11 mouse cellular contexts compared by ENCODE assay signal in the genomic region with DNA sequence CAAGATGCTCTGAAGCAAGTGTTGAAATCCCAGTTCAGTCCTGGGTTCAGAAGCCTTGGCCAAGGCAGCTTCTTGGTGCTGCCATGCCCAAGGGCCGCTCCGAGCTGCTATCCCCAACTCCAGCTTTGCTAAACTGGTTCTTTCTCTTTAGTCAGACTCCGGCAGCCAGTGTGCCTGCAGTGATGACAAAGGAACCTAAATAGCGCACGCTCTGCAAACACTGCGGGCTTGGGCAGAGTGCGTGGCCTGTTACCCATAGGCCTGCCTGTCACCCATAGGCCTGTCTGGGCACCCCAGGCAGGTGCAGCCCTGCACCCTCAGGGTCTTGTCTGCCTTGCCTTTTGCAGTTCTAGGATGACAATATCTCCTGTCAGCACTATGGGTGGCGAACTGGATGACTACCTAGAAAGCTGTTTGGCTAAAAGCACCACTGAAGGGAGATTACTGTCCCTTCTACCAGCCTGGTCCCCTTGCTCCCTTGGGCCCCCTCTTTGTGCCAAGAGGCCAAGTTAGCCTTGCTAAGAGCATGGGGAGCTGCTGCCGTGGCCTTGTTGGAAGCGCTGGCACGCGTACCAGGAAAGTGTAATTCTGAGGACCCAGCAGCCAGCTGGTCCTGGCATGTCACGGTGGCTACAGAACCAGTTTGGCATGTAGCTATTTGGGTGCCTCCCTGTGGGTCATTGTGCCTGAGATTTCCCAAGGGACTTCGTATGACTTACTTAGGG. TPM values are rescaled to one million over a fixed set of nuclear protein-coding genes. Genes with fewer than 3 reads are reported as not detected.
DNase-seq lines count a peak whose midpoint lies in the region; ATAC-seq lines count a peak whose summit lies in the region.
"Had no signal": no experiment of that assay in that cellular context is flagged by ENCODE, and none has a peak within 500 bp of the region (broad histone marks: within the 10 kb centered on the region; RNA-seq: fewer than 3 reads in every experiment).

No protein-coding gene starts in this region.

- 84% methylated on average over 14 of the region's 14 CpGs for WGBS in heart, embryonic 15.5 days
- WGBS in heart, embryonic 10.5 days, result 87% methylated on average over 14 of the region's 14 CpGs

- no peak overlapping the region for H3K4me3 ChIP-seq in heart, embryonic 15.5 days
- no peak overlapping the region for H3K4me3 ChIP-seq in heart, embryonic 10.5 days
- H3K4me3 ChIP-seq: intestine, embryonic 15.5 days had no signal

- DNase-seq in heart, embryonic 10.5 days (ENCODE audit: low spot score), result no peak
- DNase-seq in ZHBTc4 (ENCODE audit: low read depth, low spot score), result peak; percentile 23
- peak; percentile 56 for DNase-seq in gastrocnemius, postnatal 10 days
- DNase-seq in lung, postnatal 36 days, result peak; percentile 67
- no peak for DNase-seq in natural killer cell, adult 2 months (ENCODE audit: low spot score in 2 of 2)
- DNase-seq in cerebellum, postnatal 36 days, result no peak
- DNase-seq: liver; midbrain, embryonic 14.5 days had no signal

- ATAC-seq in heart, embryonic 15.5 days (replicated peaks; ENCODE audit: insufficient number of reproducible peaks, insufficient read depth, low FRiP score, low read depth), result no peak
- ATAC-seq in granulocyte monocyte progenitor cell, adult 5-6 weeks (replicated peaks; ENCODE audit: poor library complexity, severe bottlenecking), result no peak

- no peaks in the 10 kb centered on the region for H3K36me3 ChIP-seq in heart, embryonic 15.5 days
- H3K36me3 ChIP-seq in heart, embryonic 10.5 days, result no peaks in the 10 kb centered on the region
- H3K36me3 ChIP-seq: intestine, embryonic 15.5 days had no signal

- H3K4me1 ChIP-seq in heart, embryonic 15.5 days (replicated peaks), result peaks cover 34% of the 10 kb centered on the region
- H3K4me1 ChIP-seq in heart, embryonic 10.5 days, result peaks cover 18% of the 10 kb centered on the region
- H3K4me1 ChIP-seq: intestine, embryonic 15.5 days had no signal

- no peaks in the 10 kb centered on the region for H3K27me3 ChIP-seq in heart, embryonic 15.5 days
- H3K27me3 ChIP-seq in heart, embryonic 10.5 days (ENCODE audit: insufficient read depth, poor library complexity, severe bottlenecking), result no peaks in the 10 kb centered on the region
- H3K27me3 ChIP-seq: intestine, embryonic 15.5 days had no signal

- H3K4me2 ChIP-seq in heart, embryonic 15.5 days, result no peak overlapping the region
- H3K4me2 ChIP-seq: intestine, embryonic 15.5 days had no signal

- H3K27ac ChIP-seq in heart, embryonic 15.5 days, result peak overlapping the region; percentile 80; the same call in 1 of the 2 replicates
- H3K27ac ChIP-seq in heart, embryonic 10.5 days, result no peak overlapping the region
- H3K27ac ChIP-seq: intestine, embryonic 15.5 days had no signal

- H3K9me3 ChIP-seq in heart, embryonic 15.5 days (replicated peaks), result no peaks in the 10 kb centered on the region
- no peaks in the 10 kb centered on the region for H3K9me3 ChIP-seq in heart, embryonic 10.5 days
- H3K9me3 ChIP-seq: intestine, embryonic 15.5 days had no signal

- H3K9ac ChIP-seq in heart, embryonic 15.5 days, result no peak overlapping the region
- H3K9ac ChIP-seq: intestine, embryonic 15.5 days had no signal

RNA-seq across cellular contexts. Expression of a gene that starts 12.4 kb away (rescaled TPM):
- polyA plus RNA-seq in heart, embryonic 15.5 days (2015; fragmentation: Nextera tagmentation; extraction: Ambion mirVana), result 75.7 and 76.8 TPM in 2 replicates
- 60.6 and 65.3 TPM in 2 replicates for polyA plus RNA-seq in heart, embryonic 10.5 days (2016; fragmentation: Nextera tagmentation; extraction: Ambion mirVana)
- 100 to 1,000 TPM; 120 to 134 TPM for total RNA-seq in gastrocnemius, postnatal 10 days (2021)
- 28.0 and 35.2 TPM in 2 replicates for total RNA-seq in granulocyte monocyte progenitor cell, adult 5-6 weeks (2014; fragmentation: Nextera tagmentation)
- total RNA-seq in granulocyte monocyte progenitor cell, adult 5-6 weeks (2017), result 50.3 and 65.9 TPM in 2 replicates

RNA-seq across cellular contexts. Expression of a gene that starts 30.2 kb away (rescaled TPM):
- polyA plus RNA-seq in heart, embryonic 15.5 days (2015; fragmentation: Nextera tagmentation; extraction: Ambion mirVana), result 1.4 and 1.9 TPM in 2 replicates
- 0.23 and 0.30 TPM in 2 replicates for polyA plus RNA-seq in heart, embryonic 10.5 days (2016; fragmentation: Nextera tagmentation; extraction: Ambion mirVana)
- 10 to 100 TPM; 25.6 to 28.0 TPM for total RNA-seq in gastrocnemius, postnatal 10 days (2021)
- total RNA-seq in granulocyte monocyte progenitor cell, adult 5-6 weeks (2014; fragmentation: Nextera tagmentation), result 2.9 and 4.2 TPM in 2 replicates
- 7.5 and 9.1 TPM in 2 replicates for total RNA-seq in granulocyte monocyte progenitor cell, adult 5-6 weeks (2017)

Comparison
In these comparisons a context has a peak if more than half of its experiments do, and no peak if none do; other contexts are left out.
1. DNase-seq: peak in ZHBTc4 (single experiment), gastrocnemius, postnatal 10 days (single experiment) and lung, postnatal 36 days (single experiment); none in heart, embryonic 10.5 days (single experiment), natural killer cell, adult 2 months (0 of 2) and cerebellum, postnatal 36 days (0 of 2).